Mouse (Mus musculus): Measurements from ENCODE around the gene Tlr3.

Gene Tlr3

GRCm38 (mm10) chr8:45410882-45411281, at the start of gene Tlr3:
Gene Tlr3, minus strand, starts transcription at chr8:45411080.
- in situ Hi-C loops (cut with MboI; ENCODE audit: low pct_unique_long_range_greater_than_20kb in 1 of 2, low sequenced_read_pairs in 2 of 2, unreplicated experiment in 1 of 2) = no loop called here

- in situ Hi-C loops (cut with MboI; ENCODE audit: low pct_unique_long_range_greater_than_20kb in 1 of 2, low sequenced_read_pairs in 2 of 2, unreplicated experiment in 1 of 2) = loop anchor here (10.0 to 25.0 kb wide), 2 partner anchors 329 to 477 kb away; partner anchors contain the start of gene Ccdc110 (in 1 of the 2)
These were observed 47.0 kb upstream of the Tlr3 start for GRCm38 (mm10) chr8:45457874-45458273.

GRCm38 (mm10) chr8:45454426-45454825, 43.5 kb upstream of the Tlr3 start:
- in situ Hi-C loops (cut with MboI; ENCODE audit: low pct_unique_long_range_greater_than_20kb in 1 of 2, low sequenced_read_pairs in 2 of 2, unreplicated experiment in 1 of 2) = loop anchor here (5.0 to 25.0 kb wide), 3 partner anchors 333 to 483 kb away; partner anchors contain the start of gene Ccdc110 (in 1 of the 2)

GRCm38 (mm10) chr8:45452115-45452514, 41.2 kb upstream of the Tlr3 start:
- in situ Hi-C loops (cut with MboI; ENCODE audit: low pct_unique_long_range_greater_than_20kb in 1 of 2, low sequenced_read_pairs in 2 of 2, unreplicated experiment in 1 of 2) = loop anchor here (5.0 to 25.0 kb wide), 3 partner anchors 335 to 485 kb away; partner anchors contain the start of gene Ccdc110 (in 1 of the 2)

GRCm38 (mm10) chr8:45448842-45449241, 38.0 kb upstream of the Tlr3 start:
- in situ Hi-C loops (cut with MboI; ENCODE audit: low pct_unique_long_range_greater_than_20kb in 1 of 2, low sequenced_read_pairs in 2 of 2, unreplicated experiment in 1 of 2) = no loop called here

- in situ Hi-C loops (cut with MboI; ENCODE audit: low pct_unique_long_range_greater_than_20kb in 1 of 2, low sequenced_read_pairs in 2 of 2, unreplicated experiment in 1 of 2) = no loop called here
These were observed 37.4 kb upstream of the Tlr3 start for GRCm38 (mm10) chr8:45448257-45448656.

GRCm38 (mm10) chr8:45438899-45439535, 28.1 kb upstream of the Tlr3 start:
- in situ Hi-C loops (cut with MboI; ENCODE audit: low pct_unique_long_range_greater_than_20kb in 1 of 2, low sequenced_read_pairs in 2 of 2, unreplicated experiment in 1 of 2) = no loop called here

GRCm38 (mm10) chr8:45420151-45420550, 9.3 kb upstream of the Tlr3 start:
- in situ Hi-C loops (cut with MboI; ENCODE audit: low pct_unique_long_range_greater_than_20kb in 1 of 2, low sequenced_read_pairs in 2 of 2, unreplicated experiment in 1 of 2) = no loop called here

GRCm38 (mm10) chr8:45414965-45415364, 4.1 kb upstream of the Tlr3 start:
- in situ Hi-C loops (cut with MboI; ENCODE audit: low pct_unique_long_range_greater_than_20kb in 1 of 2, low sequenced_read_pairs in 2 of 2, unreplicated experiment in 1 of 2) = no loop called here

GRCm38 (mm10) chr8:45410146-45410880, 567 bp downstream of the Tlr3 start:
- in situ Hi-C loops (cut with MboI; ENCODE audit: low pct_unique_long_range_greater_than_20kb in 1 of 2, low sequenced_read_pairs in 2 of 2, unreplicated experiment in 1 of 2) = no loop called here

- in situ Hi-C loops (cut with MboI; ENCODE audit: low pct_unique_long_range_greater_than_20kb in 1 of 2, low sequenced_read_pairs in 2 of 2, unreplicated experiment in 1 of 2) = no loop called here
These were observed 1.2 kb downstream of the Tlr3 start for GRCm38 (mm10) chr8:45409702-45410101.

- in situ Hi-C loops (cut with MboI; ENCODE audit: low pct_unique_long_range_greater_than_20kb in 1 of 2, low sequenced_read_pairs in 2 of 2, unreplicated experiment in 1 of 2) = no loop called here
These were observed 27.6 kb downstream of the Tlr3 start for GRCm38 (mm10) chr8:45383250-45383649.

- in situ Hi-C loops (cut with MboI; ENCODE audit: low pct_unique_long_range_greater_than_20kb in 1 of 2, low sequenced_read_pairs in 2 of 2, unreplicated experiment in 1 of 2) = no loop called here
These were observed 28.9 kb downstream of the Tlr3 start, which contains the start of gene Fam149a for GRCm38 (mm10) chr8:45381963-45382347. Gene Fam149a, minus strand, starts transcription at chr8:45382291.

GRCm38 (mm10) chr8:45381075-45381962, 29.6 kb downstream of the Tlr3 start:
- in situ Hi-C loops (cut with MboI; ENCODE audit: low pct_unique_long_range_greater_than_20kb in 1 of 2, low sequenced_read_pairs in 2 of 2, unreplicated experiment in 1 of 2) = no loop called here

GRCm38 (mm10) chr8:45380598-45380997, 30.3 kb downstream of the Tlr3 start:
- in situ Hi-C loops (cut with MboI; ENCODE audit: low pct_unique_long_range_greater_than_20kb in 1 of 2, low sequenced_read_pairs in 2 of 2, unreplicated experiment in 1 of 2) = no loop called here

- in situ Hi-C loops (cut with MboI; ENCODE audit: low pct_unique_long_range_greater_than_20kb in 1 of 2, low sequenced_read_pairs in 2 of 2, unreplicated experiment in 1 of 2) = no loop called here
These were observed 36.8 kb downstream of the Tlr3 start for GRCm38 (mm10) chr8:45374071-45374470.

- in situ Hi-C loops (cut with MboI; ENCODE audit: low pct_unique_long_range_greater_than_20kb in 1 of 2, low sequenced_read_pairs in 2 of 2, unreplicated experiment in 1 of 2) = no loop called here
These were observed 43.7 kb downstream of the Tlr3 start for GRCm38 (mm10) chr8:45367154-45367553.

GRCm38 (mm10) chr8:45363220-45363619, 47.7 kb downstream of the Tlr3 start:
- in situ Hi-C loops (cut with MboI; ENCODE audit: low pct_unique_long_range_greater_than_20kb in 1 of 2, low sequenced_read_pairs in 2 of 2, unreplicated experiment in 1 of 2) = no loop called here

- in situ Hi-C loops (cut with MboI; ENCODE audit: low pct_unique_long_range_greater_than_20kb in 1 of 2, low sequenced_read_pairs in 2 of 2, unreplicated experiment in 1 of 2) = no loop called here
These were observed 48.6 kb downstream of the Tlr3 start for GRCm38 (mm10) chr8:45362323-45362722.
